Mouse (Mus musculus): ENCODE results near the gene Tmem56.

Tmem56 gene

DNA sequence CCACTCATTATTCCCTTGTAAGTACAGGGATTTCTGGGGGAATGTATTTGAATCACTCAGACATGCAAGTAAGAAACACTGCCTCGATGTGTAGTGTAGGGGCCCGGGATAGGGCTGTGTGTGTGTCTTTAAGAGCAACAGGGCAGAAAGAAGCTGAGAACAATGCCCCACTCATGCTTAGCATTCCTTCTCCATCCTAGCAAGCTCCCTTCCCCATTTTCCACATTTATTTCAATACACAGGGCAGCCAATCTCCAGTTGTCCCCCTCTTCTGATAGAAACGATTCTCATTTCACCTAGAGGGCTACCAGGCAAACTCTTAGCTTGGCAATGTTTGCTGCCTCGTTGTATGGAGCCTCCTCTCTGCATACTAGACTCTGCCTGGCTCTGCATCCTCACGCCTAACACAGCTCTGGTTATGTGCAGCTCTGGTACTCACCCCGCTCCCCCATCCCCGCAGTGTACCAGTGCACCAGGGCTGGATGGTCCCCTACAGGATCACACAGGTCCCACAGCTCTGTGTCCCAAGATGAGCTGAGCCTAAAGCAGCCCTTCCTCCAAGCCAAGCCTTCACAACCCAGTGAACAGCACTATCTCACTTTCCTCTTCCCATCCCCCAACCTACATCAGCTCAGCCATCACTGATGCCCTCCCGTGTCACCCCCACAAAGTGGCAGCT is 42.4 kb downstream of the Tmem56 start:
- no peak for DNase-seq (ENCODE audit: low spot score in 2 of 2)

DNA sequence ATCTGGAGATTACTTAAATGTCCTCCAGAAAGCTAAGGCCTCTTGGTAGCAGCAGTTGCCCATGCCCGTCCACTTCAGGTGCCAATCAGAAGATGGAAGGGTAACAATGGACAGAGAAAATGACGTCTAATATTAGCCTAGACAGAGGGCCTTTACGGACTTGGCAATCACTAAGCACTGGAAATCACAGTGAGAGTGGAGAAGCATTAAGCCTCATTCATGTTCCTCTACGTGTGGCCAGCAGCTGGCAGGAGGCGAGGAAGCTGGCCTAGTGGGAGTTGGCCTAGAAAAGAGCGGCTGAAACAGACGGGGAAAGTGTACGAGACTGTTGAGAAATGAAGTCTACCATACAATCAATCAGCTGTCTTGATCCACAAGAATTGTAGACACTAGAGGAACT is 43.8 kb downstream of the Tmem56 start:
- DNase-seq (ENCODE audit: low spot score in 2 of 2): no peak

DNA sequence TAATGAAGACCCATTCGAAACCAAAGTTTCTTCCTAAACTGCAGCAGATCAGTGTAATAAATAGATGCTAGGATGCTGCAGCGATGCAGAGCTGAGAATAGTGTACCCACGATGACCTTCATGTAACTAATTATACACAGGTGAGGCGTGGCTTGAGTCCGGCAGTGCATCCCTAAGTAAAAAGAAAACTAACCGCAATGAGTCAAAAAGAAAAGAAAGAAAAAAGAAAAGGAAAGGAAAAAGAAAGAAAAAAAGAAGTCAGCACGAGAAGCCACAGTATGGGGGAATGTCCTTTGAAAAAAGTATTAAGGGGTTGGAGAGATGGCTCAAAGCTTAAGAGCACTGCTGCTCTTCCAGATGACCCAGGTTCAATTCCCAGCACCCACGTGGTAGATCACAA is 58.1 kb downstream of the Tmem56 start:
- no peak for DNase-seq (ENCODE audit: low spot score in 2 of 2)

DNA sequence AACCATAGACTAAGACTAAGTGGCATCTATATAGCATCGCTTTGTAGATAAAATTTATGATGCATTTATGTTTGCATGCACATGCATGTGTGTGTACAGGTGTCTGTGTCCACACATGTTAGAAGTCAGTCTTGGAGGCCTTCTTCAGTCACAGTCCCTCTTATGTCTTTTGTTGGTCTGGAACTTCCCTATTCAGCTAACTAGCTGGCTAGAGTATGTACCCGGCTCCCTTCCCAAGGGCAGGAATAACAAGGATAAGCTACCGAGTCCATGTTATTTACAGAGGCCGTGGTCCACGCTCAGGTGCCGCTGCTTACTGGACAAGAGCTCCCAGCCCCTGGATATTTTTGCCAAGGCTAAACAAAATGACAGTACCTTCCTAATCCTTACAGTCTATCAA is 58.7 kb downstream of the Tmem56 start:
- no peak for DNase-seq (ENCODE audit: low spot score in 2 of 2)

DNA sequence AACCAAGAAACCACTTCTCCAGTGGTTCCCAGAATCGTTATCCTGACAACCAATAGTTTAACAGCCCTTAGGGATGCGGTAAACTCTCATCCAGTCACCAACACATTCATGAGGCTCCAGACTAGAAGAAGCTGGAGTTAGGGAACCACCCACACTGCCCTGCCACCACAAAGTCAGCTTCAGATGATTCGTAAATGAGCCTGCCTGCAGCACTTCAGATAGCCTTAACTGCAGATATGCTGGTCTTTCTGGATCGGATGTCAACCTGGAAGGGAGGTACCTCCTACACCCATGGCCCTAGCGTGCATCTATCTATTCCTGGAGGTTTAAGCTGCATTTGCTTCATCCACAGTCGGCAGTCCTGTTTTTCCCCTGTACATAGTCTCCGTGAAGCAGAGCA is 60.9 kb downstream of the Tmem56 start:
- no peak for DNase-seq (ENCODE audit: low spot score in 2 of 2)

DNA sequence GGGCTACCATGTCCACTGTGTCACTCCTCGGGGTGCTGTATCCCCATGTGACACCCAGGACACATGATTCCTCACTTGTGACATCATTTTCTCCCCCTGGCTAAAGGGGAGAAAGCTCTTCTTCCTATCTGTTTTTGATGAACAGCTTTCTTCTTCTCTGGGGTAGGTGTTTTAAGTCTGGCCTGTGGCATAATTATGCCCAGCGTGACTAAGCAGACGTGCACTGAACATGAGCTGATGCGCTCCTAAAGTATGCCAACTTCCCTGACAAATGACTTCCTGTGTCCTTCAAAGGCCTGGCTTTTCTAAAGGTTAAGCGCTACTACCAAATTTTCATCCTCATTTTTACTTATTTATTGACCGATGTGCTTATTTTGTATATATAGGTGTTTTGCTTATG is 65.9 kb downstream of the Tmem56 start:
- no peak for DNase-seq (ENCODE audit: low spot score in 2 of 2)

DNA sequence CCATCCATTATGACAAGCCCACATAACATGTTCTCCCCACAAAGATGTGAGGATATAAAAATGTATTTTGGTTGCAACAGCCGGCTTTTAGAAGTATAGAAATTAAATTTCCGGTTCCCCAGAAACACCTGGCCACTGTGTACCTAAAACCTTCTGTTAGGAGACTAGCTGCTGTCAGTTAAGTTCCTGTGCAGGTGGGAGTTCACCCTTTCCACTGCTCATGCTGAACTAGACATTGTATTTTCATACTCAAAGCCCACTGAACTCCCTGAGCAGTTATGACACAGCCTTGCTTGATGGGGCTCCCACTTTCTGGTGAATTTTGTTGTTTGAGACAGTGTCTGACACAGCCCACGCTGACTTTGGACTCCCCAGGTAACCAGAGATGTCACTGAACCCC is 69.4 kb downstream of the Tmem56 start:
- no peak for DNase-seq (ENCODE audit: low spot score in 2 of 2)

DNA sequence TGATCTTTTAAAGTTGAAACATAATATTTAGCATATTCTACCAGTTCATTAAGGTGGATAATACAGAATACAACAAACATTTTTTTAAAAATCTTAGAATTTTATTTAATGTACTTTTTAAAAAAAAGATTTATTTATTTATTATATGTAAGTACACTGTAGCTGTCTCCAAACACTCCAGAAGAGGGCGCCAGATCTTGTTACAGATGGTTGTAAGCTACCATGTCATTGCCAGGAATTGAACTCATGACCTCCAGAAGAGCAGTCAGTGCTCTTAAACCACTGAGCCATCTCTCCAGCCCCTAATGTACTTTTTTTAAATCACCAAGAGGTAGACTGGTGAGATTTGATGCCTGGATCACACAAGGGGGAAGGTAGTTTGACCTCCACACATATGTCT is 70.7 kb downstream of the Tmem56 start:
- DNase-seq (ENCODE audit: low spot score in 2 of 2): no peak

DNA sequence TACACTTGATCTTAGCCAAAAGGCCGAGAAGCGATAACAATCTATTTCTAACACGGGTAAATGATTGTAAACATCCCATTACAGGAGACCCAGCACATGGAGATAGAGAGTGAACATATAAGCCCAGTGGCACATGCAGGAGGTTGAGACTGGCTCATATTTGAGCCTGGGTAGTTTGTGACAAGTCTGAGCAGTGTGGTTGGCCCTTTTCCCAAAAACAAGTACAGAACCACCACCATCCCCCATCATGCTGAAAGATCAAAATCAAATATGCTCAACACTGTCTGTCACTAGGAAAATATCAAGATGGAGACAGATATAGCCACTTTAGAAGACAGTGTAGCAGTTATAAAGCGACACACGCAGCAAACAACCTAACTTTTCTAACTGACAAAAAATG is 73.9 kb downstream of the Tmem56 start:
- DNase-seq (ENCODE audit: low spot score in 2 of 2): no peak

DNA sequence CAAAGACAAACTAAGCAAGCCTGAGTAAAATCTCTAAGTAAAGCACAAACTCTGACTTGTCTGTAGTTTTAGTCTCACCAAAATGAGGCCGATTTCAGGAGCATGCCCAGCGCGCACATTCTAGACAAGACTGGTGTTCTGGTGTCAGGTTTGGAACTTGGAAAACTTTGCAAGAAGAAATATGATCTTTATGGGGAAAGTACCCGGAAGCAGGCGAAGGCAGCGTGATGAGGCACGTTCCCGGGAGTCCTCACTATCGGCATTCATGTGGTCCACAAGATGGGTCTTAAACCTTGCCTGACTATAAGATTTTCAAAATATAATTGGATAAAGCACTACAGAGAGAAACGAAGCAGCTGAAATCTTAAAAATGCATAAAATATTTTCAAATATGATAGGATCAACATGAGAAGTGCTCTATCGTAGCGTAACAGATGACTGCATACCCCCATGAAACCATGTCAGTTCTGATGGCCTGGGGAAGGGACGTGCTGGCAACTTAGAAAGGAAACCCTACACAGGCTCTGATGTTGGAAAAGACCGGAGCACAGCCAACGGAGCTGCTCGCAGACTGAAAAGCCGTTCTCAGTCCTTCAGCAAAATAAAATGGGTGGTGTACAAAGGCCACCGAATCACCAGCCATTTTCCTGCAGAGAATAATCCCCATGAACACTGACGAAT is 76.6 kb downstream of the Tmem56 start:
- DNase-seq (ENCODE audit: low spot score in 2 of 2): no peak

DNA sequence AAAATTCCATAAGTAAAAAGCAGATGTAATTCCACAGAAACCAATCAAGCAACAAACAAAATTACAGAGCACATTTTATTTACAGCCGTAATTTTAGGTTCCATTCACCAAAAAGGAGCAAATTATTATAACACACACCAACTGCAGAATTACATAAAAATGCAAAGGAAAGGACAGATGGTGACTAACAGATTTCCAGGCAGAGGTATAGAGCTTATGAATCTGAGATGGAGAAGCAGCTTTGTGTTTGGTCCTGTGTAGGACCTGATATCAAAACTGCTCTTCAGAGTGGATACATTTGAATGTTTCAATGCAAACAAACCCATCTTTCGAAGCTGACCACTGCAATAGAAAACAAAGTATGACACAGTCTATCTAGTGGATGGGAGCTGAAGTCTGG is 80.3 kb downstream of the Tmem56 start:
- no peak for DNase-seq (ENCODE audit: low spot score in 2 of 2)

DNA sequence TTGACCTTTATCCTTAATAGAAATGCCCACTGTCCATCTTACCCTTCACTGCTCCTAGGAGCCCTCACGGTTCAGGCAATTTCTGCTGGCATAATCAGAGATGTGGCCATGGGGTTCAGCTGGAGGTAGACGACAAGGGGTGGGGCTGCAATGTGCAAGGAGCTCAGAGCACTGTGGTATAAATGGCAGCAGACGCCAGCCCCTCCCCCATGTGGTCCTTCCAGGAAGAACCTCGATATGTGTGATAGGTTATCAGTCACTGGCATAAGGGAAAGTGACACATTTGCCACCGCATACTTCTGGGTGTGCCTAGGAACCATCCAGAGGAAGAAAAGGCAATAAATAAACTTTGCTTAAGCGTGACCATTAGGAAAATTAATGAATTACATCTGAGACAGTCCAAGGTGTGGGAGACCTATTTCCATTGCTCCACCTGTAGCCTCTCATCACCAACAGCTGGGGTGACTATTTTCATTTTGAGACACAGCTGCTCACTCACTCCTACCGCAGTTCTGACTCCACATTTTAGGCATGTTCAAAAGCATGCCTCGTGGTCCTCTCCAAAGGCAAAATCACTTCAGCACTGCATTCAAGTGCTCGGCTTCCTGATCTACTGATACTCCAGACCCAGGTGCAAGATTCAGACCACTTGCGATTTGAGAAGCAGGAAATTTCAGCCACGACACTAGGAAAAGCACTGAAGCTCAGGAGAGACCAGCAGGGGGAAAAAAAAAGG is 81.7 kb downstream of the Tmem56 start:
- no peak for DNase-seq (ENCODE audit: low spot score in 2 of 2)

DNA sequence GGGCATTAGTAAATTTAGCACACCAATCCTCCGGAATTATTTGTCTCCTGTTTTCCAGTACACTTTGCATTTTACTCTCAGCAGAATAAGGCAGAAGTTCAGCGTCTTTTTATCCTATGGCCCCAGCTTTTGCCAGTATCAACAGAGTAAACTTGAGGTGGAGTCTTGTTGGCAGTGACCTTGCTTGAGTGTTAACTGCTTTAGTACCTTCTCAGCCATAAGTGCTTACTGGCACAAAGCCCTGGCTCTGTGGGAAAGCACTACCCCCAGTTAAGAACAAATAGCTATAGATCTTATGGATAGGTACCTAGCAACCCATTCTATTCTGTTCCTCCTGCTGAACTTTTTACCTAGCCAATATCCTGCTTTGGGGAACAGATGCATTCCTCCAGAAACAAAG is 93.7 kb downstream of the Tmem56 start:
- no peak for DNase-seq (ENCODE audit: low spot score in 2 of 2)

DNA sequence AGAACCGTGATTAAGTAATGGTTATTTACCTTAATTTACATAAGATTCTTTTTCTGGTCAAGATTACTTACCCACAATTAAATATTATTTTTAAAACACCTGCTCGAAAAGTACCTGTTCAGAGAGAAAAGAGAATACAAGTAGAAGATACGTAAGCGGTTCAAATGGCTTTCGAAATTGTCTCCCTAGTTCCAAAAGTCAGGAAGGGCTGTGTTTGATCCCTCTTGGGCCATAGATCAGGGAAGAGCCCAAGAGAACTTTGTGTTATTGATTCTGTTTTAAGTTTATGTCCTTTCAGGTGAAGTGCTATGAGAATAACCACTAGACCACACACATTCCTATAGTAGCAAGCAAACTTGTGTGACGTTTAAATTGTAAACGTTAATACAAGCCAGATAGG is 95.4 kb downstream of the Tmem56 start:
- DNase-seq (ENCODE audit: low spot score in 2 of 2): no peak

DNA sequence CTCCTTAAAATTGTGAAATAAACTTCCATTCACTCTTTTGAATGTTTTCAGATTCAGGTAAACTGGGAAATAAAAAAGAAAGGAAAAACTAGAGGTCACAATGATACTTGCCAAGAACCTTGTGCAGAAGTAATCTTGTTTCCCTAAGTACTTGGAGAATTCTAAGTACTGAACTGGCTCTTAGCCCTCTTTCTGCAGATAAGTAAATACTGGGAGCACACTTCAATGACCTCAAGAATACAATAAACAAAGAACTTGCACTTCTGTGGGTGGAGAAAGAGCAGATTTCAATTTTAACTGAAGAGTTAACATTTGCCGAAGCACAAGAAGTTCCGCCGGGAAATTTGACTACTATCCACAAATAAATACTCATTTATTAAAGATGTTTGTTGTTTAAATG is 96.0 kb downstream of the Tmem56 start:
- no peak for DNase-seq (ENCODE audit: low spot score in 2 of 2)

DNA sequence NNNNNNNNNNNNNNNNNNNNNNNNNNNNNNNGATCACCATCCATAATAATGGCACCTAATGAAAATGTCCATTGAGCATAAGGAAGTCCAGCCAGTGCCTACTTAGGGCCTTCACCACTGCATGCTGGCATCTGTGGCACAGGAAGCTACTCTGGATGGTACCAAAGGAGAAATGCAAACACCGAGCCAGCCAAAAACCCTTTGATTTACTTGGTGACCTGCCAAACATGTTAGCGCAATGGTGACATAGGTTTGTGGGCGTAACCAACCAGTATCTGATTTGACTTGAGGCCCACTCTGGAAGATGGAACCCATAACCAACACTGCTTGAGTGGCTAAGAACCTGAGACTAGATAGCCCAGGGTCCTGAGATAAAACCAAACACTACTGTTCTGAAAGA is 97.7 kb downstream of the Tmem56 start:
- DNase-seq (ENCODE audit: low spot score in 2 of 2): no peak

DNA sequence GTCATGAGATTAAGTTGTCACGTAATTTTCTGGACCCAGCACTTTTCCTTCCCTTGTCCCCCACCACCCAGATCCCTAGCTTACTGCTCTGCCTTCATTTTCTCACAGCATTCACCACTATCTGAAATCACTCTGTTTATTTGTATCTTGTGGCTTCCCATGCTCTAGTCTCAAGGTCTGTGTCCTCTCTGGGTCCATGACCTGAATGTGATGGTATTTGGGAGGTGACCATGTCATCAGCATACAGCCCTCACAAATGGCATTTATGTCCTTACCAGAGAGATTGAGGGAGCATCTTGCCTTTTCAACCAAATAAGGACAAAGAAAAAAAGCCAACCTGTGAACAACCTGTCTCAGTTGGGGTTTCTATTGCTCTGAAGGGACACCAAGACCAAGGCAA is 106.9 kb downstream of the Tmem56 start:
- no peak for DNase-seq (ENCODE audit: low spot score in 2 of 2)

DNA sequence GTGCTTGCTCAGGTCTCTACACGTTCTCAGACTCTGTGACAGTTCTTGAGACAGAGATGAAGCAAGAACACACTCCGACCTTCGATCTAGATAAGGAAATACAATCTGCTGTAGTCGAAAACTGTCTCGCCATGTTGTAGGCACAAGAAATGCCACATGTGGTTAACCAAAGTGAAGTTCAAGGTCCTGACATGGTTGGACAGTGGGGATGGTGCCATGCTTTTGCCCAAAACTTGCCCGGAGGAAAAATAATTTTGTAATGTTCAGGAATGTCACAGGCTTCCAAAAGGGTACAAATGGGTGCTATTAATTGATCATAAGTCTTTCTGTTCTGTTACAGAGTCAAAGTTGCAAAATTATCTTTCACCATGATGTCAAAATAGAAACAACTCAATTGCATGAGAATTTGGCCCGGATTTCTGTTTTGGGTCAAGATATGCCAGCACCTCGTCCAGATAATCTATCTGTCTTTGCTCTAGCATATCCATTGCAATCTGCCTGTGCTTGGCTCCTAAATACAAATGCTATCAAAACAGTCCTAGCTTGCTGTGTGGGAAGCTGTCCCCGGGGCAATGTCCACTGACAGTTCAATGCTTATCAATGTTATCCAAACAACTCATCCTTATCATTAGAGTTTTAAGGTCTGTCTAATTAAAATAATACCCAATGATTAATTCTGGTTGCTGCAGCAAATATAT is 108.5 kb downstream of the Tmem56 start:
- no peak for DNase-seq (ENCODE audit: low spot score in 2 of 2)

DNA sequence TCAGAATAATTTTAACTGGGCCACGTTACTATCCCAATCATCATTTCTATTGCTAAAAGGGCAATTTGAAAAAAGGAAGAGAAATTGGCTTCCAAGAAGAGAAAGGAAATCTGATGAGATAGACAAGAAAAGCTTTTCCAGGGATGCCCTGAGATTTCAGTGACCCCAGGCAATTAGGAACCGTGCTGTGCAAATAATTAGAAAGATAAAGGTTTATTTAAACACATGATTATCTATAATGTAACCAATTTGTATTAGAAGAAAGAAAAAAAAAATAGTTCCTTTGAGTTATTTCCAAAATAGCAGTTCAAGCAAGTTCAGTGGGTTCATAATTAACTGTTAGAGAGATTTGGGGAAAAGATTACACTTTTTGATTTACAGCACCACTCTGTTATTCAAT is 110.2 kb downstream of the Tmem56 start:
- no peak for DNase-seq (ENCODE audit: low spot score in 2 of 2)

DNA sequence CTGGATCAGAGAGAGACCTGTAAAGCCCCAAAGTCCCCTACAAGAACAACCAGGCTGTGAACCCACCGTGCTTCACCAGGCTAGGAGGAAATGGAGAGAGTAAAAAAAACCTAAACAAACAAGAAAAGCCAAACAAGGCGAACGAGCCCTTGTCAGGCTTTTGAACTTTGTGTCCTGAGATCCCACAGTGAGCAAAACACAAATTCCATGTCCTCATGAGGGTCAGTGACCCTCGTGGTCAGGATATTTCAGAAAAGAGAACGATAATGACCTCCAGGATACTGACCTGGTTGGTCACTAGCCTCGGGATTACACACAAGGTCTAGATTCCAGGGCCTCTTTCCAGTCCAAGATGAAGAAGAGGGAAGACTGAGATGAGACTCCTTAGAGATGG is 111.0 kb downstream of the Tmem56 start:
- no peak for DNase-seq (ENCODE audit: low spot score in 2 of 2)

DNA sequence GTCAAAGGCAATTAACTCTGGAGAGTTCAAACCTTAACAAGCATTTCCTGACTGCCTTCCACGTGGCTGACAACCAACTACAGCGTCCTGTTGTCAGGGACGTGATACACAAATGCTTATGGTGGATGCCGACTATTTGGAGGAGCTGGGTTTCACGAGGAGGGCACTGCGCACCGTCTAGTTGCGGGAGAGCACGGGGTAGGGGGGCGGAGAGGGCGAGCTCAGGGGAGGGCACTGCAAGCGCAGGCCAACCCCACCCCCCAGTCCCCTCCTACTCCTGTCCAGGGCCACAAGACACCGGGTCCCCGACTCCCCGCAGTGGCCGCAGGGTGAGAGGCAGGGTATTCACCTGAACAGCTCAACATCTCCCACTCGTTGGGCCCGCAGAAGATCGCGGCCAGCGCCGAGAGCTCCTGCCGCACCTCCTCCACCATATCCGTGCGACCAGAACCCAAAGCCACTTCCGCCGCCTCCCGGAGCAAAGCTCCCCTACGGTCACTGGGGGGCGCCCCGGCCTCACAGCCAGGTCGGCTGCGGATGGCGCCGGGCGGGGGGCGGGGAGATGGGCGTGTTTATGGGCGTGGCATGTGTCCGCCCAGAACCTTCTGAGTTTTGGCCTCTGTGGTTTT is 111.5 kb downstream of the Tmem56 start, which contains the start of gene Rwdd3:
Gene Rwdd3, minus strand, starts transcription at position 453 of the 629 bp plus-strand sequence.
- DNase-seq (ENCODE audit: low spot score in 2 of 2): peak; percentile 80 to 85

DNA sequence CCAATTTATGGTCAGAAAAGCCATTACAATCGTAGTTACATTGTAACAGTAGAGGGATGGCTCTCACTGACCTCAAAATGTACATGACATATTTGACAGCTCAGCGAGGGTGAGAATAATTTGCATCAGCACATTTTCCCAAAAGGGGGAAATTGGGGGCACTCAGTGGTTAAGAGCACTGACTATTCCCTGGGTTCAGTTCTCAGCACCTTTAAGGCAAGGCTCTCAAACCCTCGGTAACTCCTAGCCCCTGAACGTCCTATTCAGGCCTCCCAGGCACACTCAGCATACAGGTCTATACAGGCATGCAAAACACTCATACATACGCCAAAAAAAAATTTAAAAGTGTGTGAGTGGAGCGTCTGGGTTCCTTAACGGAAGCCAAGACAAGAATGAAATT is 112.3 kb downstream of the Tmem56 start:
- DNase-seq (ENCODE audit: low spot score in 2 of 2): no peak
